In the genomic region with DNA sequence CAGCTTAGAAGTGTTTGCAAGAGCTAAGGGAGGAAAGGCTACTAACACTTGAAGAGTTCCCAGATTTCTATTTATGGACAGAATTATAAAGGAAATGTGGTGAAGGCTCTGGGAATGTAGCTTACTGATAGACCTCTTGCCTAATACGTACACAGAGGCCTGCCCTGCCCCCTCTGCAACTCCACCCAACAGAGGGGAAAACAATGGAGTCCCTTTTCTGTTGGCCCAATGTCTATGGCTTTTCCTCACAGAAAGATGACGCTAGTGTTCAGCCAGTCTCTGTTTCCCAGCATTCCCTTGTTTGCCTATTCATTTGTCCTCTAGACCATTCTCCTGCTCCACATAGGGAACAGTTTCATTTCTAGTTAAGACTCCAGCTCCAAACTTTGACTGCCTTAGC, we compare ENCODE assay signal across 10 mouse cellular contexts. TPM values are rescaled to one million over a fixed set of nuclear protein-coding genes. Genes with fewer than 3 reads are reported as not detected.
A peak's percentile ranks its signal among the peaks of the same experiment; 100 is the strongest.
DNase-seq lines count a peak whose midpoint lies in the region; ATAC-seq and TF ChIP-seq lines count a peak whose summit lies in the region.
"Had no signal": no experiment of that assay in that cellular context is flagged by ENCODE, and none has a peak within 500 bp of the region (broad histone marks: within the 10 kb centered on the region; RNA-seq: fewer than 3 reads in every experiment).

No protein-coding gene starts in this region.

- intact Hi-C loops in heart, adult 2 months (cut with DNase I): no loop called here

- no peaks in the 10 kb centered on the region for H3K9me3 ChIP-seq in heart, embryonic 13.5 days
- H3K9me3 ChIP-seq in liver, embryonic 12.5 days (replicated peaks): no peaks in the 10 kb centered on the region
- H3K9me3 ChIP-seq in limb, embryonic 10.5 days (replicated peaks): no peaks in the 10 kb centered on the region
- H3K9me3 ChIP-seq: lung, embryonic 15.5 days had no signal

- H3K9ac ChIP-seq in heart, embryonic 13.5 days: no peak overlapping the region
- no peak overlapping the region for H3K9ac ChIP-seq in heart, adult 2 months (ENCODE audit: low read depth, low read length)
- H3K9ac ChIP-seq in liver, embryonic 12.5 days: no peak overlapping the region
- H3K9ac ChIP-seq: lung, embryonic 15.5 days had no signal

- H3K4me3 ChIP-seq in heart, embryonic 13.5 days: no peak overlapping the region
- no peak overlapping the region for H3K4me3 ChIP-seq in heart, adult 2 months
- H3K4me3 ChIP-seq in liver, embryonic 12.5 days: no peak overlapping the region
- no peak overlapping the region for H3K4me3 ChIP-seq in limb, embryonic 10.5 days
- H3K4me3 ChIP-seq: lung, embryonic 15.5 days had no signal

- H3K79me2 ChIP-seq in heart, adult 2 months (replicated peaks; ENCODE audit: control insufficient read depth, insufficient read depth, low read length): no peaks in the 10 kb centered on the region

- no peaks in the 10 kb centered on the region for H3K27me3 ChIP-seq in heart, embryonic 13.5 days (replicated peaks)
- H3K27me3 ChIP-seq in heart, adult 2 months (ENCODE audit: control insufficient read depth, insufficient read depth, low read length): no peaks in the 10 kb centered on the region
- no peaks in the 10 kb centered on the region for H3K27me3 ChIP-seq in liver, embryonic 12.5 days (replicated peaks)
- H3K27me3 ChIP-seq in limb, embryonic 10.5 days (ENCODE audit: low read depth, poor library complexity, severe bottlenecking): no peaks in the 10 kb centered on the region
- H3K27me3 ChIP-seq: lung, embryonic 15.5 days had no signal

- DNase-seq in heart, adult 2 months: no peak
- DNase-seq in right cerebral cortex, adult 18-20 months: peak; percentile 36
- DNase-seq in right cerebral cortex, postnatal 36 days (ENCODE audit: low spot score in 2 of 2): no peak
- DNase-seq in adrenal gland, adult 18-20 months (ENCODE audit: low spot score in 2 of 2): no peak
- no peak for DNase-seq in limb, embryonic 10.5 days (ENCODE audit: low spot score)
- DNase-seq: kidney, adult 11 months had no signal

- peaks cover 18% of the 10 kb centered on the region for H3K36me3 ChIP-seq in heart, embryonic 13.5 days
- no peaks in the 10 kb centered on the region for H3K36me3 ChIP-seq in heart, adult 2 months (ENCODE audit: control insufficient read depth, insufficient read depth, low read length)
- peaks cover 2% of the 10 kb centered on the region; the same call in 1 of the 2 replicates for H3K36me3 ChIP-seq in liver, embryonic 12.5 days
- H3K36me3 ChIP-seq in limb, embryonic 10.5 days: peaks cover 20% of the 10 kb centered on the region

- H3K4me1 ChIP-seq in heart, embryonic 13.5 days: peaks cover 6% of the 10 kb centered on the region
- peaks cover 2% of the 10 kb centered on the region for H3K4me1 ChIP-seq in heart, adult 2 months (ENCODE audit: control insufficient read depth, insufficient read depth, low read length)
- peaks cover 8% of the 10 kb centered on the region for H3K4me1 ChIP-seq in liver, embryonic 12.5 days
- H3K4me1 ChIP-seq in limb, embryonic 10.5 days: no peaks in the 10 kb centered on the region

- no peak for TF ChIP-seq POLR2A in heart, adult 2 months (IDR thresholded peaks at IDR 0.05; ENCODE audit: insufficient read depth, low read depth, low read length)

- H3K27ac ChIP-seq in heart, embryonic 13.5 days (replicated peaks): 0 out of 2 replicates have a peak overlapping the region, but pooled peaks have one; percentile 21
- no peak overlapping the region; the same call in none of the 2 replicates for H3K27ac ChIP-seq in heart, adult 2 months
- 0 out of 2 replicates have a peak overlapping the region, but pooled peaks have one; percentile 5 for H3K27ac ChIP-seq in liver, embryonic 12.5 days
- no peak overlapping the region for H3K27ac ChIP-seq in limb, embryonic 10.5 days
- H3K27ac ChIP-seq: lung, embryonic 15.5 days had no signal

- no peak overlapping the region for H3K4me2 ChIP-seq in heart, embryonic 13.5 days
- no peak overlapping the region for H3K4me2 ChIP-seq in liver, embryonic 12.5 days
- H3K4me2 ChIP-seq: lung, embryonic 15.5 days had no signal

- TF ChIP-seq CTCF in heart, adult 2 months (IDR thresholded peaks at IDR 0.05): no peak

- 20% methylated on average over 2 of the region's 2 CpGs for WGBS in heart, embryonic 13.5 days
- 9% methylated on average over 2 of the region's 2 CpGs for WGBS in heart, adult 2 months
- 12% methylated on average over 2 of the region's 2 CpGs for WGBS in liver, embryonic 12.5 days (ENCODE audit: insufficient replicate concordance)
- 43% methylated on average over 2 of the region's 2 CpGs for whole genome bisulfite sequencing in limb, embryonic 10.5 days

- ATAC-seq in heart, embryonic 13.5 days (ENCODE audit: extremely low read depth, insufficient number of reproducible peaks, low FRiP score, low TSS enrichment): no peak
- no peak for ATAC-seq in liver, embryonic 12.5 days
- no peak for ATAC-seq in cerebellum, adult (ENCODE audit: insufficient number of reproducible peaks, low FRiP score, low TSS enrichment)

- TF ChIP-seq EP300 in heart, adult 2 months (IDR thresholded peaks at IDR 0.05; ENCODE audit: insufficient read depth, low read depth, low read length): no peak

RNA-seq across cellular contexts. Expression of gene Ckap5, which starts 9.4 kb away (rescaled TPM):
- 63.1 and 66.1 TPM in 2 replicates for polyA plus RNA-seq in heart, embryonic 13.5 days (2015; fragmentation: Nextera tagmentation; extraction: Ambion mirVana)
- 10 to 100 TPM; 47.1 to 52.2 TPM for total RNA-seq in heart, adult 2 months (2021)
- 7.4 and 16.9 TPM in 2 replicates for polyA plus RNA-seq in heart, adult 2 months (2012; rRNA removed)
- polyA plus RNA-seq in liver, embryonic 12.5 days (2016; fragmentation: Nextera tagmentation; extraction: Ambion mirVana): 57.7 and 59.1 TPM in 2 replicates
- total RNA-seq in adrenal gland, adult 18-20 months (2021): 10 to 100 TPM; 32.6 to 35.1 TPM
- polyA plus RNA-seq in limb, embryonic 10.5 days (2016; fragmentation: Nextera tagmentation; extraction: Ambion mirVana): 109 and 127 TPM in 2 replicates

RNA-seq across cellular contexts. Expression of gene Lrp4, which starts 59.9 kb away (rescaled TPM):
- polyA plus RNA-seq in heart, embryonic 13.5 days (2015; fragmentation: Nextera tagmentation; extraction: Ambion mirVana): 3.2 and 3.8 TPM in 2 replicates
- 10 to 100 TPM; 10.6 to 12.3 TPM for total RNA-seq in heart, adult 2 months (2021)
- 3.8 and 6.7 TPM in 2 replicates for polyA plus RNA-seq in heart, adult 2 months (2012; rRNA removed)
- 1.0 and 1.2 TPM in 2 replicates for polyA plus RNA-seq in liver, embryonic 12.5 days (2016; fragmentation: Nextera tagmentation; extraction: Ambion mirVana)
- total RNA-seq in adrenal gland, adult 18-20 months (2021): 1 to 10 TPM; 4.8 TPM
- 6.5 and 6.9 TPM in 2 replicates for polyA plus RNA-seq in limb, embryonic 10.5 days (2016; fragmentation: Nextera tagmentation; extraction: Ambion mirVana)

Comparison
In these comparisons a context has a peak if more than half of its experiments do, and no peak if none do; other contexts are left out.
1. H3K27ac ChIP-seq: peak in heart, embryonic 13.5 days (single experiment) and liver, embryonic 12.5 days (single experiment); none in heart, adult 2 months (single experiment) and limb, embryonic 10.5 days (single experiment).